Mouse (Mus musculus) adrenal gland, postnatal 10 days (tissue): ENCODE results near the gene Cxcl2. TPM values are rescaled to one million over a fixed set of nuclear protein-coding genes. Genes with fewer than 3 reads are reported as not detected.

Experiments used
- DNase-seq: peaks from one replicate; pipeline ENCODE4 v3.0.0; 2021; ENCODE audit warnings: mixed read lengths
- long read RNA-seq, 2 experiments: library from polyadenylated mRNA; stranded (forward); transcript quantifications; one replicate each; pipeline ENCODE4 v2.0.0; 2021
- total RNA-seq, 2 experiments: library from RNA; stranded (reverse); gene quantifications; 2 replicates each; pipeline ENCODE4 v1.2.3; 2021

Cxcl2 gene
- total RNA-seq: under 1 TPM in 1 of 2 experiments, not detected in 1; 0.36 TPM
- long read RNA-seq, experiment 1: 0 reads
- long read RNA-seq, experiment 2: 0 reads

- DNase-seq: no peak
Measured at GRCm38 (mm10) chr5:90903339-90904020, at the start of gene Cxcl2. TSS of gene Cxcl2 (plus strand) at chr5:90903871.

- DNase-seq: no peak
Measured at GRCm38 (mm10) chr5:90855308-90856230, 48.1 kb upstream of the Cxcl2 start.

- DNase-seq: no peak
Measured at GRCm38 (mm10) chr5:90857463-90857862, 46.2 kb upstream of the Cxcl2 start.

- no peak for DNase-seq
Measured at GRCm38 (mm10) chr5:90858429-90858828, 45.2 kb upstream of the Cxcl2 start.

GRCm38 (mm10) chr5:90859031-90859430 is 44.6 kb upstream of the Cxcl2 start:
- DNase-seq: no peak

- DNase-seq: no peak
Measured at GRCm38 (mm10) chr5:90861876-90862375, 41.7 kb upstream of the Cxcl2 start.

- DNase-seq: no peak
Measured at GRCm38 (mm10) chr5:90866770-90867169, 36.9 kb upstream of the Cxcl2 start.

GRCm38 (mm10) chr5:90872377-90872776 is 31.3 kb upstream of the Cxcl2 start:
- DNase-seq: no peak

GRCm38 (mm10) chr5:90876045-90876444 is 27.6 kb upstream of the Cxcl2 start:
- DNase-seq: peak; percentile 27

GRCm38 (mm10) chr5:90876471-90877172 is 27.0 kb upstream of the Cxcl2 start:
- no peak for DNase-seq

GRCm38 (mm10) chr5:90877173-90877512 is 26.5 kb upstream of the Cxcl2 start:
- DNase-seq: no peak

- no peak for DNase-seq
Measured at GRCm38 (mm10) chr5:90879307-90880014, 24.2 kb upstream of the Cxcl2 start.

- DNase-seq: no peak
Measured at GRCm38 (mm10) chr5:90880335-90880850, 23.3 kb upstream of the Cxcl2 start.

- DNase-seq: peak; percentile 24
Measured at GRCm38 (mm10) chr5:90881021-90881420, 22.6 kb upstream of the Cxcl2 start.

GRCm38 (mm10) chr5:90881682-90882081 is 22.0 kb upstream of the Cxcl2 start:
- DNase-seq: no peak

GRCm38 (mm10) chr5:90882146-90882545 is 21.5 kb upstream of the Cxcl2 start:
- DNase-seq: no peak

- peak; percentile 35 for DNase-seq
Measured at GRCm38 (mm10) chr5:90884628-90885242, 18.9 kb upstream of the Cxcl2 start.

- no peak for DNase-seq
Measured at GRCm38 (mm10) chr5:90888661-90889060, 15.0 kb upstream of the Cxcl2 start.

GRCm38 (mm10) chr5:90890519-90891463 is 12.9 kb upstream of the Cxcl2 start, which contains the start of gene Cxcl1:
TSS of gene Cxcl1 (plus strand) at chr5:90891241.
- DNase-seq: peak; percentile 53

- DNase-seq: no peak
Measured at GRCm38 (mm10) chr5:90891464-90891813, 12.2 kb upstream of the Cxcl2 start.
